Mouse (Mus musculus): ENCODE measurements at regions not wholly inside any gene's neighbourhood (a gene's known extent, or its start where the extent isn't known, plus 50 kb on each side); places are given as distances from the start of the nearest gene placed in this dataset.

DNA sequence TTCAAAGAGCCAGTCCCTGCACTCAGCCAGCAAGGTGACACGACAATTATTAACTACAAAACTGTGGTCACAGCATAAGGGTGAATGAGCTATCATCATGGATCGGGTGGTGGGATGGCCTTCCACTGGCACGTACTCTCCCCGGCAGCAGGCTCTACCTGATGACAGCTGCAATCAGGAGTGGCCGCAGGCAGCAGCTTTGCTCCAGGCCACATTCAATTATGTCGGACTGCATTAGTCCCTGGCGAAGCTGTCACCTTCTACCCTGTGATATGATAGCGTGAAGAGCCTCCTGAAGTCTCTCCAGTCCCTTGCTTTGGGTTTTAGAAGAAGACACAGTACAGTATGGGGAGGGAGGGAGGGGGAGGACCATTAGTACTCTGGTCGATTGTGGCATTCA, 141.4 kb upstream of the Tfap2d start:
- H3K4me3 ChIP-seq (ENCODE audit: low read depth, low read length) = no peak overlapping the region
- no peak overlapping the region for H3K4me2 ChIP-seq (replicated peaks; ENCODE audit: low read depth)
- no peak overlapping the region for H3K9ac ChIP-seq (ENCODE audit: low read depth, low read length)
- no peak overlapping the region for H3K27ac ChIP-seq (ENCODE audit: low read depth, low read length)
- TF ChIP-seq CTCF (IDR thresholded peaks at IDR 0.05; ENCODE audit: low read depth) = no peak
- no peaks in the 10 kb centered on the region for H3K9me3 ChIP-seq (ENCODE audit: control insufficient read depth)
- no peaks in the 10 kb centered on the region for H3K36me3 ChIP-seq (ENCODE audit: control insufficient read depth, insufficient read depth)
- no peaks in the 10 kb centered on the region for H3K27me3 ChIP-seq (replicated peaks; ENCODE audit: control insufficient read depth, insufficient read depth, low read length)
- 38% methylated on average over 9 of the region's 9 CpGs for WGBS
- no peak for ATAC-seq
- no peaks in the 10 kb centered on the region for H3K4me1 ChIP-seq (replicated peaks; ENCODE audit: control insufficient read depth, insufficient read depth, low read length)

GRCm38 (mm10) chr1:18961889-18962288, 140.9 kb upstream of the Tfap2d start:
- H3K36me3 ChIP-seq (ENCODE audit: control insufficient read depth, insufficient read depth) = no peaks in the 10 kb centered on the region
- no peaks in the 10 kb centered on the region for H3K9me3 ChIP-seq (ENCODE audit: control insufficient read depth)
- no peak for TF ChIP-seq CTCF (IDR thresholded peaks at IDR 0.05; ENCODE audit: low read depth)
- H3K4me1 ChIP-seq (replicated peaks; ENCODE audit: control insufficient read depth, insufficient read depth, low read length) = no peaks in the 10 kb centered on the region
- 81% methylated on average over 3 of the region's 3 CpGs for WGBS
- no peak overlapping the region for H3K9ac ChIP-seq (ENCODE audit: low read depth, low read length)
- H3K4me2 ChIP-seq (replicated peaks; ENCODE audit: low read depth) = no peak overlapping the region
- H3K4me3 ChIP-seq (ENCODE audit: low read depth, low read length) = no peak overlapping the region
- no peak for ATAC-seq
- no peaks in the 10 kb centered on the region for H3K27me3 ChIP-seq (replicated peaks; ENCODE audit: control insufficient read depth, insufficient read depth, low read length)
- H3K27ac ChIP-seq (ENCODE audit: low read depth, low read length) = no peak overlapping the region

DNA sequence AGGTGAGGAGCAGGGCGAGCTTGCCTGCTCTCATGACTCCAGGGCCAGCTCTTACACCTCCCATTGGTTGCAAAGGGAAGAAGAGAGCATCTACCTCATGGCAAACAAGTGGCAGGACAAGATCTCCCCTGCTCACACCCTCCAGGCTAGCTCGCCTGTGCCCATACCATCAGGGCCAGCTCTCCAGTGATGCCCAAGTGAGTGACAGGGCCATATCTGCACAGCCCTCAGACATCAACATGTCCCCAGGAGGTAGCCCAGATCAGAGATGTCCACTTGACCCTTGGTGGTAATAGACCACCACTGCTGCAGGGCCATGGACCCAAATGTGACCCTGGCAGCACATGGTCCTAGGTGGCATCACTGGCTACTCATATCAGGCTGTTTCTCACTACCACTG, 133.9 kb upstream of the Tfap2d start:
- WGBS = 46% methylated on average over 2 of the region's 2 CpGs
- no peak overlapping the region for H3K27ac ChIP-seq (ENCODE audit: low read depth, low read length)

DNA sequence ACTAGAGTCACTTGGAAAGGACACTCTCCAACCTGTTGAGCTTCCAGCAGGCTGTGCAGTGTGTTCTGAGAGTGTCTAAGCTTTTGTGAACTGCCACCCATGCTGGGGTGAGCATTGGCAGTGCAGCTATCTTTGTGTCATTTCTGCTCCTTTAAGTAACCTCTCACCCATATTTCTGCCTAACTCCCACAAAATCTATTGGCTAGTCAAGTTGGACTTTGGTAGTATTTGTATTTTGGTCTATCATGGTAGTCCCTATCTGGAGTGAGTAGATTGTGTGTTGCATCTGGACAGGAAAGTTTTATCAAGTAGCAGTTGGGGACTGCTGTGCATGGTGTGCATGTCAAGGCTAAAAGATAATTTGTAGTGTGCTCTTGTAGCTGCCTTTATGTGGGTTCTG, 132.6 kb upstream of the Tfap2d start:
- no peak for ATAC-seq
- no peak overlapping the region for H3K4me2 ChIP-seq (replicated peaks; ENCODE audit: low read depth)
- H3K9me3 ChIP-seq (ENCODE audit: control insufficient read depth) = no peaks in the 10 kb centered on the region
- no peak overlapping the region for H3K4me3 ChIP-seq (ENCODE audit: low read depth, low read length)
- no peak overlapping the region for H3K9ac ChIP-seq (ENCODE audit: low read depth, low read length)
- no peaks in the 10 kb centered on the region for H3K36me3 ChIP-seq (ENCODE audit: control insufficient read depth, insufficient read depth)
- no peaks in the 10 kb centered on the region for H3K27me3 ChIP-seq (replicated peaks; ENCODE audit: control insufficient read depth, insufficient read depth, low read length)
- H3K27ac ChIP-seq (ENCODE audit: low read depth, low read length) = no peak overlapping the region
- H3K4me1 ChIP-seq (replicated peaks; ENCODE audit: control insufficient read depth, insufficient read depth, low read length) = no peaks in the 10 kb centered on the region
- TF ChIP-seq CTCF (IDR thresholded peaks at IDR 0.05; ENCODE audit: low read depth) = no peak

More for the DNA sequence above, 133.9 kb upstream of the Tfap2d start:
- Histone ChIP-seq H3K9ac (ENCODE audit: low read depth, low read length) (no peak overlapping the region), H3K4me1 (replicated peaks; ENCODE audit: control insufficient read depth, insufficient read depth, low read length) (no peaks in the 10 kb centered on the region), H3K4me2 (replicated peaks; ENCODE audit: low read depth) (no peak overlapping the region), H3K4me3 (ENCODE audit: low read depth, low read length) (no peak overlapping the region), H3K27me3 (replicated peaks; ENCODE audit: control insufficient read depth, insufficient read depth, low read length) (no peaks in the 10 kb centered on the region), H3K9me3 (ENCODE audit: control insufficient read depth) (no peaks in the 10 kb centered on the region), H3K36me3 (ENCODE audit: control insufficient read depth, insufficient read depth) (no peaks in the 10 kb centered on the region)
- ATAC-seq = no peak
- TF ChIP-seq CTCF (IDR thresholded peaks at IDR 0.05; ENCODE audit: low read depth) = no peak

DNA sequence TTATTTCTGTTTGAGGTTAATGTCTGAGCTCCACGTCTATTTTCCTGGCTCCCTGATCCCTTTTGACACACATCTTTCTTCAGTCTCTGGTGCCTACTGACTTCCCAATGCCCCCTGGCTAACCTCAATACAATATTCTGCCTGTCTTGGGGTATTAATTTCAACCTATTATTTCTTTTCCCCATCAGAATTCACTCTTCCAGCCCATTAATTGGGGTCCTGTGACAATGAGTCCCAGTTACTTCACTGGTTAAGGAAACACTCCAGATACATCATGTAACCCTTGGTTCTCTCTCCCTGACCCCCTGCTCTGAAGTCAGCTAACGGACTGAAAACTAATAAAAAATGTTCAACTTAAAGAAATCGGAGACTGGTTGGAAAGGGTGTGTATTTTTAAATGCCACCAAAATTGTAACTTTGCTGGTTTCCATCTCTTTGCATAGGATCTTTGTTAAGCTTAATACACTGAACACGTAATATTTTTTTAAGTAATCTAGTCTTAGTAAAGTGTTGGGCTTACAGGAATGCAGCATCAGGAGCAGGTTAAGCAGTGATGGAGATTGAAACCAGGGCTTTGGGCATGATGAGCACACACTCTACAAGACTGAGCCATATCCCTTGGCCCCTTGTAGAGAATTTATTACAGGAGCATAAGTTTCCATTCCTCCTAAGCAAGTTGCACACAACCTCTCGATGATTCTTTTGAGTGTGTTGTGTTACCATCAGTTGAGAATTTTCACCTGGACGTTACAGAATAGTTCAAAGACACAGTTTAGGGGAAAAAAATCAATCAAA, 128.8 kb upstream of the Tfap2d start:
- WGBS = 68% methylated on average over 6 of the region's 6 CpGs
- H3K36me3 ChIP-seq (ENCODE audit: control insufficient read depth, insufficient read depth) = no peaks in the 10 kb centered on the region
- no peaks in the 10 kb centered on the region for H3K4me1 ChIP-seq (replicated peaks; ENCODE audit: control insufficient read depth, insufficient read depth, low read length)
- ATAC-seq = no peak
- H3K9ac ChIP-seq (ENCODE audit: low read depth, low read length) = no peak overlapping the region
- TF ChIP-seq CTCF (IDR thresholded peaks at IDR 0.05; ENCODE audit: low read depth) = no peak
- H3K4me3 ChIP-seq (ENCODE audit: low read depth, low read length) = no peak overlapping the region
- no peak overlapping the region for H3K27ac ChIP-seq (ENCODE audit: low read depth, low read length)
- no peaks in the 10 kb centered on the region for H3K27me3 ChIP-seq (replicated peaks; ENCODE audit: control insufficient read depth, insufficient read depth, low read length)
- H3K4me2 ChIP-seq (replicated peaks; ENCODE audit: low read depth) = no peak overlapping the region
- no peaks in the 10 kb centered on the region for H3K9me3 ChIP-seq (ENCODE audit: control insufficient read depth)

DNA sequence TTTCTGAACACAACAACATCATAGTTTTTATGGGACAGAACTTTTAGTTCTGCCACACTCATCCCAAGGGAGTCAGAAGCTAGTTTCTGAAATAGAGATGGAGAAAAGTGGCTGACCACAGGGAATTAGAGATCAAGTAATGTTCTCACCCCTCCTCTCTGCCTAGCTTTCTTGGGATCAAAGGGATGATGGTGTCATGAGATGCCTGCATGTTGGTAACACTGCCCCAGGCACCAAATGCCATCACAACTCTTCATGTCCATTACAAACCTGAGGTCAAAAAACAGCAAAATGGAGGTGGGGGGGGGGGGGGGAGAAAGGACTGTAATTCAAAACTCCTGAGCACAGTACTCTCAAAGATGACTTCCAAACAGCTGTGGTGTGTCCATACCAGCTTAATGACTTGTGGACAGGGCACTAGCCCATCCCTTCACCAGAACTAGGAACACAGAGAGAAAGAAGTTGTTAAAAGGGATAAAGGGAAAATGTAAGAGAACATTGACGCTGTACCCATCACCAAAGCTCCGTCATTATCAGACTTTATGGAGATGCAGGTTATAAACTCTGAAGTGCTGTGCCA, 127.9 kb upstream of the Tfap2d start:
- Histone ChIP-seq H3K9ac (ENCODE audit: low read depth, low read length) (no peak overlapping the region), H3K36me3 (ENCODE audit: control insufficient read depth, insufficient read depth) (no peaks in the 10 kb centered on the region), H3K27me3 (replicated peaks; ENCODE audit: control insufficient read depth, insufficient read depth, low read length) (no peaks in the 10 kb centered on the region), H3K4me1 (replicated peaks; ENCODE audit: control insufficient read depth, insufficient read depth, low read length) (no peaks in the 10 kb centered on the region), H3K27ac (ENCODE audit: low read depth, low read length) (no peak overlapping the region), H3K4me3 (ENCODE audit: low read depth, low read length) (no peak overlapping the region), H3K9me3 (ENCODE audit: control insufficient read depth) (no peaks in the 10 kb centered on the region), H3K4me2 (replicated peaks; ENCODE audit: low read depth) (no peak overlapping the region)
- WGBS = 85% methylated on average over 2 of the region's 2 CpGs
- no peak for TF ChIP-seq CTCF (IDR thresholded peaks at IDR 0.05; ENCODE audit: low read depth)
- no peak for ATAC-seq

Data from intestine, postnatal 0 days (tissue).